Mouse (Mus musculus) heart, adult 9 months (tissue): Measurements from ENCODE around the gene Arcn1.

ENCODE experiments used
- DNase-seq, 2 experiments: peaks; one replicate each; pipeline ENCODE4 v3.0.0; 2022; ENCODE audit warnings: low spot score in 2 of 2

Arcn1 gene

DNA sequence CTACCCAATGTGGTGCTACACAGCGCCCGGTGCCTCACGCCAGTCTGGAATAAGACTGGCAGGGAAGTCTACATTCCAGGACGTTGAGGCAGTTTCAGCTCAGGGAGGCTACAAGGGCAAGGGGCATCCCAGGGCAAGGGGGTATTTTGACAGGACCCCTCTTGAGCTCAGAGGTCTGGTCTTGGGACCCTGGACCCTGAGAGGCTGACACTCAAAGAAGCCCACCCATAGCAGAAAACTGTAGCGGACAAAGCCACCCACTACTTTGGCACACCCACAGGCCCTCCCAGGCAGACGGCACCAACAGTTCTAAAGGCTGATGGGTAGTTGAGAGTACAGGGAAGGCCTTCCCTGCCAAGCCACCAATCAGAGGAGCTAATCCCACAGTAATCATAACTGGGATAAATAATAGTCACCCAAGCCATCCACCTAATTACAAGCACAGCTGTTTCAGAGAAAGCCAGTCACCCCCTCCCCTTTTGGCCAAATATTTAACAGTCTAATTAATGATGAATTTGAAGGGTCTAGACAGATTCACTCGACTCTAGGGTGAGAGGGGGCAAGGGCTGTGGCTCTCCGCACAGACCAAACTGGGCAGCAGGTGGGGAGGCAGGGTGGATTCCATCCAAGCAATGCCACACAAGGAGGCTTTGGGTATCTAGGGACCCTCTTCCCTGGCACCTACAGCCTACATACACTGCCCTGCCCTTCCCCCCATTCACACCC is 47.9 kb downstream of the Arcn1 start:
- no peak for DNase-seq

DNA sequence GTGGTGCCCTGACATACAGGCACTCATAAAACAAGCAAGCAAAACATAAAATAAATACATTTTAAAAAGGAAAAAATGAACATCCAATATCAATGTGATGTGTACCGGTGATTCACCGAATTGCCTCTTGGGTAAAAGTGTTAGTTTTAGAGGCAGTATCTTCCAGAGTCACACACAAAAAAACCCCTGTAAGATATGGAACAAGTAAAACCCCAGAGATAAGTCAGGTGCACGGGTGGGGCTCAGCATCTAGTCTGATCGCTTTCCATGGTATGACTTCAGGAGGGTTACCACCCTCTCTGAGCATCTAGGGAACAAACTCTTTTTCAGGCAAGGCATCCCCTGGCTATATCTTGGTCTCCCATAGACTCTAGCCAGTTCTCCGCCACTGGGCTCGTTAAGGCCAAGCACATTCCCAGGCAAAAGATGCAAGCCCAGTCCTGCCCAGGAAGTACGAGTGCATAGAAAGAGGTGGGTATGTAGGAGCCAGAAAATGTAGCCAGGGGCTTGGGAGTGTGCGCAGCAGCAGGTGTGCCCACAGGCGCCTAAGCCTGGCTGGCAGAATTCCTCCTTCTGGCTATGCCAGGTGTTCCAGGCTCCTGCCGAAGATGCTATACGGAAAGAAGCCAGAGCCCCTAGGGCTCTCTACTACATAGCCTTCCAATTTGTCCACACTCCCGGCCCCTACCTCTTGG is 48.6 kb downstream of the Arcn1 start:
- no peak for DNase-seq

DNA sequence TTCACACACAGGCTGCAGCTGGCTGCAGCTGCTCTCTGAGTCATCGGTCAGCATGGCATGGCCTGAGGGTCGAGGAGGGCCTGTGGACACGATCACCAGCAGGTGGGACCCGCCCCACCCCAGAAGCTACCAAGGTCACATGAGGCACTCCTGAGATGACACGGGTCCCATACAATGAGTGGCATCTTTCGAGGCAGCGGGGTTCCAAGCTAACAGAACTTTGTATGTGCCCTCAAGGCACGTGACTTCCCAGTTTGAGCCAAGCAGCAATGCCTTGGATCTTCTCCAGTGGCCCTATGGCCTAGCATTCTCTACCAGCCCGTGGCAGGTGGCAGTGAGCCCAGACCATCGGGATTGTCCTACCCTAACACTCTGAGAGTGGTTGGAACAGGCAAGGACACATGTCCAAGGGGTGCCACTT is 49.8 kb downstream of the Arcn1 start:
- peak; percentile 84 to 86 for DNase-seq

DNA sequence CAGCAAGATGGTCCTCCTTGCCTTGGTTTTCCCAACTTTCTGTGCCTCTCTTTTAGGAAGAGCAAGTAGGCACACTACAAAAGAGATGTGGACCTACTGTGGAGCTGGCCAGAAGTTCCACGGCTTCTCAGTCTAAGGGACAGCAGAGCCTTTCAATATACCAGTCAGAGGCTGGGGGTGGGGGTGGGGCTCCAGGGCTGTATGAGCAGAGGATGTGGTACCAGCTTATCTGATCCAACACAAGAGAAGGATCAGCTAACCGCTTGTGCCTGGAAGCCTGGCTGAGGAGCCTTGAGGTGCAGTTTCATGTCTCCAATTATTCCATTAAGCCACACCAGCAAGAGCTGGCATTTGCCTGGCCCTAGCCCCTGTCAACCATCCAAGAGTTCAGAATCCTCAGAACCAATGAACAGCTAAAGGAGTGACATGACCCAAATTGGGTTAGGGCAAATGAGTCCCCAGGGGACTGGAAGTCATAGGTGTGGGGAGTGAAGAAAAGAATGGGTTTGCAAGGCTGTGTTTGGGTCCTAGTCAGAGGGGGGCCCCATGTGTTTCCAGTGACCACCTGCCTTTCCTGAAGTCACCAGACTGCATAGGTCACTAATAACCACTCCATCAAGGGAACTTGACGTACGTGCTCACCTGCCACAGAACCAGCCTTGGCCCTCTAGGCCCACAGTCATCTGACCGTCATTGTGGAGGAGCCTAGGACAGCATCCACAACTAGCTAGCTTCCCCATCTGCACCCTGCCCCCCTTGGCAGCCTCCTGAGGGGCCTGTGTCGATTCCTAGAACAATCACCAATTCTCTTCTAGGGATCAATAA is 50.4 kb downstream of the Arcn1 start:
- DNase-seq: no peak

DNA sequence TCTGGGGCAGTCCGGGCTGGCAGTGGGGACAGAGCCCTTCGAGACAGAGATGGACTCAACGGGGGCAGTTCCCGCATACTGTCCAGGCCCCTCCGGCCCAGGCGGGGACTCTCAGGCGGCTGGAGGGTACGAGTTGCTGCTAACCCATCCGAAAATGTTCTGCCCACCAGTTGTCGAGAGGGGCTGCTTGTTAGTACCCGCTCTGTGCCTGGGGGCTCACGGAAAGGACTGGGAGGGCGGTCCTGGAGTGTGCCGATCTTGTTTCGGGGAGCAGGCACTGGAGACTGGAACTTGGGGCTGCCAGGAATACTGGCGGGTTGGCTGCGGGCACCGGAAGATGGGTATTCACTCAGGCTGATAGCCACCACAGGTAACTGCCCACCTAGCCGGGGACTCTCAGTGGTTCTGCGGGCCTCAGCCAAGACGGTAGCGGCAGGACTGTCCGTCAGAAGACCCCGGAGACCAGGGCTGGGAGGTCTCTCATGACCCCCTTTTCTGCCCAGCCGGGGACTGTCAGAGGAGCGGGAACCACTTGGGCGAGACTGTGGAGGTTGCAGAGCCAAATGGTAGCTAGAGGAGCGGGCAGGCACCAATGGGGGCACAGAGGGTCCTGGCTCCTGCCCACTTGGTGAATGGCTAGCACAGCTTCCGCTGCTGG is 51.8 kb downstream of the Arcn1 start:
- DNase-seq: no peak

DNA sequence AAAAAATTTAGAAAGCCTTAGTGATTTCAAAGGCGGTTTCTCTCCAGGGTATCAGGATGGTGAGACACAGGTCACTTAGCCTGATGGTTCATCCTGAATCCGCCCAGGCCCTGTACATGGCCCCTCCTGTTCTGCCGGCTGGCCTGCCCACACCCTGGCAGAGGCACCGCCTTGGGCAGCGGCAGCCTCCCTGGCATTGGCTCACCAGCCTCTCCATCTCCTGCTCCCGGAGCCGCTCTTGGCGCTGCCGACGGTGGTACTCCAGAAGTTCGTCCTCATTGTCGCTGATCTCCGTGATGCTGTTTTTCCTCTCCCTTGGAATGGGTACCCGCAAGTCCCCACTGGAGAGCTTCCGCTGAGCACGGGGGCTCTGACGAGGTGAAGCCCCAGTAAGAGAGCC is 52.5 kb downstream of the Arcn1 start:
- no peak for DNase-seq

DNA sequence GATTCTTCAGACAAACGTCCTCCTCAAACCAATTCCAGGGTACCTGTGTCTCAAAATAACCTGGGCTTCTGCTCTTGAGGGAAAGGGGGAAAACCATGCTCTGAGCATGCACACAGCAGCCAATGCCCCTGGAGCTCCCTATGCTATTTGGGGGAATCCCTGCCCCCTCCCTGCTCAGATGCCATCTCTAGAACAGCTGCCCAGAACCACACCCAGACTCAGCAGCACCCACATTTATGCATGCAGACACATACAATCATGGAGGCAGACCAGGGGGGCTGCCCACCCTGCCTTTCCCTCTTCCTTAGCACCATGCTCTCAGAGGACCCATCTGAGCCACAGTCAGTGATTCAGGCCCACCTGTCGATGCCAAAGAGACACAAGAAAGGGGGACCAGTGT is 54.1 kb downstream of the Arcn1 start:
- DNase-seq: no peak

DNA sequence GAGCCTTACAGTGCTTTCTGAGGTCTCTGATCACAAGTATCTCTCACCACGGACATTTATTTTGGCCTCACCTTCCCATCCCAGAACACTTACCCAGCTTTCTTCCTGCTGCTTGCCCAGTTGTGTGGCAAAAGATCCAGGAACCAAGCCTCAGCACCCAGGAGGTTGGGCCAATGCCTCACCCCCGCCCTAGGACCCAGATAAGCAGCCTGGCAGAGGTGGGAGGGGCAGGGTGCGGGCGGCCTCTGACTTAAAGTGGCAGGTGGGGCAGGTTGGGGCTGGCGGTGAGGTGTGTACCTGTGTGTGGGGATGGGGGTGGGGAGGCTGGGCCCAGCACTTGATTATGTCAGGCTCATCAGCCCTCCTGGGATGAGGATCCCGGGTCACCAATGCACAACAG is 54.6 kb downstream of the Arcn1 start:
- DNase-seq: no peak

DNA sequence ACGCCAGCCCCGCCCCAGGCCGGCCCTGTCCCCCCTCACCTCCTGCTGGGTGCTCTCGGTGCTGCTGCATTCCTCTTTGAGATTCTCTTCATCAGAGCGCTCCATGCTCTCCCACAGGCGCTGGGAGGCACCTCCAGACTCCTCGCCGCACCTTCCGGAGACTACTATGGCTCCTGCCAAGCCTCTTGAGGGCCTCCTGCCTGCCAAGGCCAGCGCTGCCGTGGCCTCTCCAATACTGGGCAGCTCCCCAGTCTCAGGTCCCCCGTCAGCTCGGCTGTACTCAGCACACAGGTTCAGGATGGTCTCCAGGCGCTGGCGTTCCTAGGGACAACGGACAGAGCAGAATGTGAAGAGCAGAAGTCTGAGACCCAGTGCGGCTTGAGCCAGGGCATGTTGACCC is 56.0 kb downstream of the Arcn1 start:
- no peak for DNase-seq

DNA sequence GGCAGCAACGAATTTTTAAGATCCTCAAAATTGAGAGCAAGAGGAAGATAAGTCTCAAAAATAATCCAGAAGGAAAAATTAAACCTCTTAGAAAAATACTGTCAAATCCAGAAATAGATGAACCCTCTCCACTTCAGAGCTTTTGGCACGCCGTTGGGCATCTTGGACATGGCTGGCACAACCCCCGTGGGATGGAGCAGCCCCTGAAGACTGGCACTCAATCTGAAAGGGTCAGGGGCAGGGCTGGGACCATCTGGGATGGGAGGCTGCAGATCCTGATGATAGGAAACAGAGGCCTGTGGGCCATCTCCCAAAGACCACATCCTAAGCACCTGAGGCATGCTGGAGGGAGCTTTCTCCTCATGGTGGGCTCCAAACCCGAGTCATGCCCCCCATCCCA is 57.4 kb downstream of the Arcn1 start:
- DNase-seq: no peak

DNA sequence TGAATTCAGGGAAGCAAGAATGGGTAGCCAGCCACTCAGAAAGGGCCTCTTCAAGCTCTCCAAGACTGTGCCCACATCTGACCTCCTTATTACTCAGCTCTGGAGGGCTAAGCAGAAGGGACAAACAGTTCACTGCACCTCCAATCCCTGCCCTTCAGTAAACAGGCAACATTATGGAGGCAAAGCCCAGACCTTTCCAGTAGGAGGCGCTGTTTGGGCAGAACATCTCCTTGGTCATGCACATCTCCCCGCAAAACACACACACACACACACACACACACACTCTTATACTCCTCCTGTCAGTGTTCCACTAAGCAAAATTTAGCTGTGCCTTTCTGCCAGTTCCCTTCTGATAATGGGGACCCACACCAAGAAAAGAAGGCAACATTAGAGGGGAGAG is 58.0 kb downstream of the Arcn1 start:
- DNase-seq: no peak

DNA sequence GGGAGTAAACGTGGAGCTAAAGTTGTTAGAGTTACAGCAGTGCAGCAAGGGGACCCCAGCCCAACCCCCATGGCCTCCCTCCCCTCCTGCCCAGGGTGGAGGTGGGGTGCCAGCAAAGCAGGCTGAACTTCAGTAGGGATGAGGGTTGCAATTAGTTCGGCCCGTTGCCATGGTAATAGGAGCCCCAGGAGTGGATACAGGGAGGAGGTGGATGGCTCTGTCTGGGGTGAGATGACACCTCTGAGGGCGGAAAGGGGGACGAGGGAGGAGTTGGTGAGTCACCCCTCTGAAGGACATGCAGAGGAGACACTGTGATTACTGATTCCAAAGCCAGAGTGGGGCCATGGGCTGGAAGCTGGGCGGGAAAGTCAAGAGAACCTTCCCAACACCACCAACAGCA is 58.7 kb downstream of the Arcn1 start:
- DNase-seq: no peak

DNA sequence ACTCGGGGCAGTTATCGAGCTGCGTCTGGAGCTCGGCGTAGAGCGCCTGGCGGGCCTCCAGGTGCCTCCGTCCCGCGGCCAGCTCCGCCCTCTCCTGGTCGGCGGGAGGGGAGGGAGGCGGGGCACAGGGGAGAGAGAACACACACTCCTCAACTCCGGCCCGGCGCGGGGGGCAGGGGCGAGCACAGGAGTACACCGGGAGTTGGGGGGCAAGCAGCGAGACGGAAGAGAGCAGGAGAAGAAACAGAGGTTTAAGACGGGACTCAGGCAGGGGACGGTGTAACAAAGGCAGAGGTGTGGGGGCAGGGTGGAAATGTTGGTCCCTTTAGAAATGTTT is 59.2 kb downstream of the Arcn1 start:
- DNase-seq: peak; percentile 73 to 83

DNA sequence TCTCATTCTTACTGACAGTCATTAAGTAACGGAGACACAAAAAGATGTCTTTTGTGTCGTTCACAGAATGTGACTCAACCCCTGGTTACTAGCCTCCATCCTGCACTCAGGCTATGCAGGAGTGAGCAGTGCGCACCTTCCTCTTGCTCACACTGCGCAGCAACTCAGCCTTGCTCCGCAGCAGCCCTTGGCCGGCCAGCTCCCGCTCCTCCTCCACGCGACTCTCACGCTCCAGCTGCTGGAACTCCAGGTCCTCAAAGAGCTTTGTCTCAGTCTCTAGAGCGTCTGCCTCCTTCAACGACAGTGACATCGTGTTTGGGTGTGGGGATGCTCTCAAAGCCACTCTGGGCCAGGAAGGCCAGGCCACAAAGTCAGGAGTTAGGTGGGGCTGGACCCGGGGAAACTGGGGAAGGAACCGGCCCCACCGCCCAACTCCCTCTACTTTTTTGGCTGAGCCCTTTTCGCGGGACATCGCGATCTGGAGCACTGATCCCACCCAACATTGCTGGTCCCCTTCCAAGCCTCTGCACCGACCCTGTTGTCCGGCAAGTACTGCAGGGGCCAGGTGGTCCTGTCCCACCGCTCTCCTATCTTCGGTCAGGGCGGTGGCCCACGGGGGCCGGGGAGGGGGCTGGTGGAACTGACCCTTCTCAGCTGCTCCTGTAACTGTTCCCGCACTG is 59.8 kb downstream of the Arcn1 start:
- no peak for DNase-seq

DNA sequence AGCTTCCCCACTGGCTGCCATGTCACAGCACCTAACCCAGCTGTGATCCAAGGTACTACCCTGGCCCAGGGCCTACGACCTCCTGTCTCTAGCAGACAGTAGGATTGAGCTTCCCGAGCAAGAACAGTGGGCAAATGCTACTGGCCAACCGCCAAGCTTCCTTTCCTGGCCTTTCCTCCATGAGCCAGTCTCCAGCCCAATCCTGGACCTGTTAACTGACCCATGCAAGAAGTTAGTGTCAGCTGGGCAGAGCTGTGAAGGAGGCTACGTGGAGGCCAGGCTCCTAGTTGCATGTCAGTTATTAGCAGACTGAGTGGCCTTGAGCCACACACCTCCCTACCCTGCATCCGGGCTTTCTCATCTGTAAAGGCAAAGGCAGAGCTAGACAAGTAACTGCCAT is 67.9 kb downstream of the Arcn1 start:
- no peak for DNase-seq

DNA sequence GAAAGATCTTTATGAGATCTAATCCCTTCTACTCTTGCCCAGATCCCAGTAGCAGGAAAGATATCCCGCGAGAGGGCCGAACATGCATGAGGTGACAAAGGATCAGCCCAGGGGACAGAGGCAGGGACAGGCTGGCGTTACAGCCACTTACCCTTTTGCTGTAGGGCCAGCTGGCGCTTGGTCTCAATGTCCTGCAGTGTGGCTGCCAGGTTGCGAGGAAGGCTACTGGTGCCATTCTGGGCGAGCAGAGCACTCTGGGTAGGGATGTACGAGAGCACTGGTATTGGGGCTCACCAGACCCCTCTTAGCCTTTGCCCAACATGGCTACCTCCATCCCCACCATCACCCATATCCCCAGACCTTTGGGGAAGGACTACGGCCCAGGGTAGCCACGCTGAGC is 68.4 kb downstream of the Arcn1 start:
- DNase-seq: no peak

DNA sequence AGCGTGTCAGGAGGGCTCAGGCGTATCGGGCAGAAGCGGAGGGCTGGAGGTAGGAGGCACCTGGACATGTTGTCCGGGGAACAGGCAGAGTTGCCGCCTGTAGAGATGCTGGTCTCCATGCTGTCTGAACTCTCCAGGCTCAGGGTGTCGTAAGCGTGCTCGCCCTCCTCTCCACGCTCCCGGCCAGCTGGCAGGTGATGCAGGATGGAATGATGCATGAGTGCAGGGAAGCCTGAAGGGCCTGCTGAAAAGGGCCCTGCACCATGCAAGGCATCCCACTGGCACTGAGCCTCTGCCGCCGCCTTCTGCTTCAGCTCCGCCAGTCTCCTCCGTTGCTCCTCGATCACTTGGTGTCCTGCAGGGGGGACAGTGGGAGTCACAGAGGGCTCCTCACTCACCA is 69.8 kb downstream of the Arcn1 start:
- no peak for DNase-seq

DNA sequence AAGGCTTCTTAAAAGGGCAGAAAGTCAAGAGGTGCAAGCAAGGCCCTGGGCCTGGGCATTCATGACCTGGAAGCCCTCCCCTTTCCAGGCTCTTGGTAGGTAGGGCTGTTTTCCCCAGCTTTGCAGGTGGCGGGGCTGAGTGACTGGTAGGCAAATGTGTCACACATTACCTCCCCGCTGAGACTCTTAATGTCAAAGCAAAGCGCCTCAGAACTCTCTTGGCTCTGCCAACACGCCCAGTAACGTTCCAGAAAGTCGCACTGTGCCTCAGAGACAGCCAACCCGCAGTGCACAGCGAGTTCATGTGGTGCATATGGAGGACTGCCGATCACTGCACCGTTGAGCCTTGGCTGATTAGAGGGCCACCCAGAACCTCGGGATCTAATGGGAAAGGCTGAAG is 74.6 kb downstream of the Arcn1 start:
- DNase-seq: no peak

DNA sequence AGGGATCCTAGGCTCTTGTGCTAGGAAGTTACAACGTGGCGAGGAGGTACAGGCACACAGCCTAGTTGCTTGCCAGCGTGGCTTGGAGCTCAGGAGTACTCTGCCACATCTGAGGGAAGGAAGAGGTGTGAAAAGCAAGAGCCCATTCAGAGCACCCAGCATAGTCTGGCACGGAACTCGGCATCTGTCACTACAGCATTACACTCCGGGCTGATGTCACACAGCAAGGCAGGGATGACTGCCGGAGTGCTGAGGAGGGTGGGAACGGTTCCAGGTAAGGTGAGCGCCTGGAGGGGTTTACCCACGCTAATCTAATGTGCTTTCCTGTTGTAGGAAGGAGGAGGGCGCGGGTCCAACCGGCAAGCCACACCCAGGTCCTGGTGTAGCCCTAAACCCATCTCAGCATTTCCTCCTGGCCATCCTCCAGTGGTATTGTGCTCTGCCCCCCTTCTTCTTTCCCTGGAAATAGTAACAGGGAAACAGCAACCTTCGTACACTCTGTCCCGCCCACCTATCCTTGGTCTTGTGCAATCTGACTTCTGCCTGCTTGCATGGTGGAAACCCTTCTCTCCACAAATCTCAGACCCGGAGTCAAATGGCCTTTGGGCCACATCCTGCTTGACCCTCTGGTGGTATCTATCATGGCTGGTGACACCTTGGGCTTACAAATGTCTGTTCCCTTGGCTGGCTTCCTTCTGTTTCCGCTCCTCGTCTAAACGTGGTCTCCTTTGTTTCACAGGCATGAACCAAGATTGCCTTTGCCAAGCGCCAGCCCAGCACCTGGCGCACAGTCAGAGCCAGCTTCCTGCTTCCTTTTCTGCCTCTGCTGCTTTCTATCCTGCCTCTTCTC is 75.7 kb downstream of the Arcn1 start:
- peak; percentile 83 to 84 for DNase-seq
